Mouse (Mus musculus): Measurements from ENCODE around the gene Serhl. TPM values are rescaled to one million over a fixed set of nuclear protein-coding genes. Genes with fewer than 3 reads are reported as not detected.

Serhl gene
- polyA plus RNA-seq, 1 experiment: 82.9 TPM

- 92% methylated on average over 11 of the region's 11 CpGs for WGBS
- Histone ChIP-seq H3K36me3 (ENCODE audit: control insufficient read depth, insufficient read depth, low read length) (no peaks in the 10 kb centered on the region; the same call in 1 of the 2 replicates), H3K27ac (ENCODE audit: control insufficient read depth, insufficient read depth, low read length) (no peak overlapping the region), H3K4me1 (replicated peaks; ENCODE audit: control insufficient read depth, insufficient read depth, low read length) (no peaks in the 10 kb centered on the region), H3K27me3 (ENCODE audit: control insufficient read depth, insufficient read depth, low read length) (no peaks in the 10 kb centered on the region), H3K4me3 (ENCODE audit: control insufficient read depth, insufficient read depth, low read length) (no peak overlapping the region)
- DNase-seq: peak; percentile 59
- peak; percentile 75; the same call in 1 of the 2 replicates for TF ChIP-seq CTCF (IDR thresholded peaks at IDR 0.05; ENCODE audit: borderline replicate concordance, control insufficient read depth, extremely low read depth, insufficient read depth, low read length, poor library complexity)
- TF ChIP-seq POLR2A (IDR thresholded peaks at IDR 0.05; ENCODE audit: control insufficient read depth, extremely low read depth, insufficient read depth, low read length, poor library complexity): no peak
These were observed 67.8 kb downstream of the Serhl start for GRCm38 (mm10) chr15:83156929-83157666.

GRCm38 (mm10) chr15:83157667-83158064 lies 68.4 kb downstream of the Serhl start:
- no peaks in the 10 kb centered on the region for H3K27me3 ChIP-seq (ENCODE audit: control insufficient read depth, insufficient read depth, low read length)
- H3K4me3 ChIP-seq (ENCODE audit: control insufficient read depth, insufficient read depth, low read length): no peak overlapping the region
- 98% methylated on average over 6 of the region's 6 CpGs for WGBS
- DNase-seq: no peak
- H3K36me3 ChIP-seq (ENCODE audit: control insufficient read depth, insufficient read depth, low read length): no peaks in the 10 kb centered on the region; the same call in 1 of the 2 replicates
- no peaks in the 10 kb centered on the region for H3K4me1 ChIP-seq (replicated peaks; ENCODE audit: control insufficient read depth, insufficient read depth, low read length)
- H3K27ac ChIP-seq (ENCODE audit: control insufficient read depth, insufficient read depth, low read length): no peak overlapping the region
- no peak for TF ChIP-seq CTCF (IDR thresholded peaks at IDR 0.05; ENCODE audit: borderline replicate concordance, control insufficient read depth, extremely low read depth, insufficient read depth, low read length, poor library complexity)
- no peak for TF ChIP-seq POLR2A (IDR thresholded peaks at IDR 0.05; ENCODE audit: control insufficient read depth, extremely low read depth, insufficient read depth, low read length, poor library complexity)

GRCm38 (mm10) chr15:83158587-83159160 lies 69.4 kb downstream of the Serhl start:
- TF ChIP-seq POLR2A (IDR thresholded peaks at IDR 0.05; ENCODE audit: control insufficient read depth, extremely low read depth, insufficient read depth, low read length, poor library complexity) (no peak), CTCF (IDR thresholded peaks at IDR 0.05; ENCODE audit: borderline replicate concordance, control insufficient read depth, extremely low read depth, insufficient read depth, low read length, poor library complexity) (no peak)
- Histone ChIP-seq H3K27me3 (ENCODE audit: control insufficient read depth, insufficient read depth, low read length) (no peaks in the 10 kb centered on the region), H3K27ac (ENCODE audit: control insufficient read depth, insufficient read depth, low read length) (no peak overlapping the region), H3K4me1 (replicated peaks; ENCODE audit: control insufficient read depth, insufficient read depth, low read length) (no peaks in the 10 kb centered on the region), H3K36me3 (ENCODE audit: control insufficient read depth, insufficient read depth, low read length) (no peaks in the 10 kb centered on the region; the same call in 1 of the 2 replicates), H3K4me3 (ENCODE audit: control insufficient read depth, insufficient read depth, low read length) (no peak overlapping the region)
- WGBS: 76% methylated on average over 7 of the region's 7 CpGs
- DNase-seq: no peak

- Histone ChIP-seq H3K27ac (ENCODE audit: control insufficient read depth, insufficient read depth, low read length) (no peak overlapping the region), H3K4me1 (replicated peaks; ENCODE audit: control insufficient read depth, insufficient read depth, low read length) (no peaks in the 10 kb centered on the region), H3K36me3 (ENCODE audit: control insufficient read depth, insufficient read depth, low read length) (no peaks in the 10 kb centered on the region; the same call in 1 of the 2 replicates), H3K4me3 (ENCODE audit: control insufficient read depth, insufficient read depth, low read length) (no peak overlapping the region), H3K27me3 (ENCODE audit: control insufficient read depth, insufficient read depth, low read length) (no peaks in the 10 kb centered on the region)
- WGBS: 97% methylated on average over 9 of the region's 9 CpGs
- no peak for DNase-seq
- TF ChIP-seq POLR2A (IDR thresholded peaks at IDR 0.05; ENCODE audit: control insufficient read depth, extremely low read depth, insufficient read depth, low read length, poor library complexity): no peak
- TF ChIP-seq CTCF (IDR thresholded peaks at IDR 0.05; ENCODE audit: borderline replicate concordance, control insufficient read depth, extremely low read depth, insufficient read depth, low read length, poor library complexity): no peak
These were observed 70.5 kb downstream of the Serhl start for GRCm38 (mm10) chr15:83159823-83160222.

- no peak for TF ChIP-seq CTCF (IDR thresholded peaks at IDR 0.05; ENCODE audit: borderline replicate concordance, control insufficient read depth, extremely low read depth, insufficient read depth, low read length, poor library complexity)
- Histone ChIP-seq H3K4me3 (ENCODE audit: control insufficient read depth, insufficient read depth, low read length) (no peak overlapping the region), H3K36me3 (ENCODE audit: control insufficient read depth, insufficient read depth, low read length) (no peaks in the 10 kb centered on the region; the same call in 1 of the 2 replicates), H3K27ac (ENCODE audit: control insufficient read depth, insufficient read depth, low read length) (no peak overlapping the region), H3K4me1 (replicated peaks; ENCODE audit: control insufficient read depth, insufficient read depth, low read length) (no peaks in the 10 kb centered on the region), H3K27me3 (ENCODE audit: control insufficient read depth, insufficient read depth, low read length) (no peaks in the 10 kb centered on the region)
- WGBS: 99% methylated on average over 4 of the region's 4 CpGs
- DNase-seq: no peak
These were observed 71.3 kb downstream of the Serhl start for GRCm38 (mm10) chr15:83160561-83160960.

GRCm38 (mm10) chr15:83161062-83161748 lies 71.9 kb downstream of the Serhl start:
- no peak for DNase-seq
- H3K4me1 ChIP-seq (replicated peaks; ENCODE audit: control insufficient read depth, insufficient read depth, low read length): no peaks in the 10 kb centered on the region
- no peak overlapping the region for H3K4me3 ChIP-seq (ENCODE audit: control insufficient read depth, insufficient read depth, low read length)
- H3K27me3 ChIP-seq (ENCODE audit: control insufficient read depth, insufficient read depth, low read length): no peaks in the 10 kb centered on the region
- TF ChIP-seq POLR2A (IDR thresholded peaks at IDR 0.05; ENCODE audit: control insufficient read depth, extremely low read depth, insufficient read depth, low read length, poor library complexity): no peak
- TF ChIP-seq CTCF (IDR thresholded peaks at IDR 0.05; ENCODE audit: borderline replicate concordance, control insufficient read depth, extremely low read depth, insufficient read depth, low read length, poor library complexity): no peak
- H3K27ac ChIP-seq (ENCODE audit: control insufficient read depth, insufficient read depth, low read length): no peak overlapping the region
- no peaks in the 10 kb centered on the region; the same call in 1 of the 2 replicates for H3K36me3 ChIP-seq (ENCODE audit: control insufficient read depth, insufficient read depth, low read length)
- 95% methylated on average over 10 of the region's 10 CpGs for WGBS
